Mouse (Mus musculus): ENCODE measurements at regions not wholly inside any gene's neighbourhood (a gene's known extent, or its start where the extent isn't known, plus 50 kb on each side); places are given as distances from the start of the nearest gene placed in this dataset.
A peak's percentile ranks its signal among the peaks of the same experiment; 100 is the strongest.

DNA sequence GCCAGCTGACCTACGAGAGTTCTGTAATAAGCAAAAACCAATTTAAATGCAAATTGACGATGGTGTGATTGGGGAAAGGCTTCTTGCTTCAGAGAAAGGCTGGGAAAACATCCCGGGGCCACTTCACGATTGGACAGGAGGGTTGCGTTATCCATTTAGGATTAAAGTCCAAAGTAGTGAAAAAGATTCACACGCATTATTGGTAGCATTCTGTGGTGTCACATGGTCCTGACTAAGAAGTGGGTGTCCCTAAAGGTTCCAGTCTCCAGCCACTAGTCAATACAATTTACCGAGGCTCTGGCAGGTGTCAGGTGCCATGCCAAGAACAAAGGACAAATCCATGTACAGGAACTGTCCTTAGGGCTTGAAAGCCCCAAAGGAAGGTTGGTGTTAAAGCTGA is 86.9 kb upstream of the Cpeb4 start:
- no peak for ATAC-seq (ENCODE audit: insufficient number of reproducible peaks, low FRiP score)
- Histone ChIP-seq H3K27ac (ENCODE audit: poor library complexity, severe bottlenecking) (no peak overlapping the region), H3K9me3 (replicated peaks) (0 out of 2 replicates have a peak, but pooled peaks cover 6% of the 10 kb centered on the region), H3K36me3 (no peaks in the 10 kb centered on the region), H3K4me3 (no peak overlapping the region), H3K27me3 (replicated peaks) (no peaks in the 10 kb centered on the region), H3K4me2 (no peak overlapping the region), H3K4me1 (replicated peaks) (peaks cover 5% of the 10 kb centered on the region), H3K9ac (no peak overlapping the region)
- WGBS: 80% methylated on average over 7 of the region's 7 CpGs

DNA sequence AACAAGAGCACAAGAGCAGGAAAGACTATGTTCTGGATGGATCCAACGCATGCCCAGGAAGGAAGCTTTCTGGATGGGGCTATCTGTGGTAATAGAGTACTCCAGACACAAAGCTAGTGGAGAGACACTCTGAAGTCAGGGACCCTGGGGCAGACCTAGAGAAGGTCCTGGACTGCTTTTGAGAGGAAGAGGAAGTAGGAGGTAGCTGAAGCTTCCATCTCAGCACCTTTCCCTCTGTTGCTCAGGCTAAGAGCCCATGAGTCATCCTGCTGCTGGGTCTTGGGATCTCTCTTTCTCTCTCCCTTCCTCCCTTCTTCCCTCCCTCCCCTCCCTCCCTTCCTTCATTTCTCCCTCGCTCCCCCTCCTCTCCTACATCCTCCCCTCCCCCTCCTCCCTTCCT is 84.6 kb upstream of the Cpeb4 start:
- Histone ChIP-seq H3K4me1 (replicated peaks) (no peaks in the 10 kb centered on the region), H3K4me2 (no peak overlapping the region), H3K9ac (no peak overlapping the region), H3K27ac (ENCODE audit: poor library complexity, severe bottlenecking) (no peak overlapping the region), H3K4me3 (no peak overlapping the region), H3K27me3 (replicated peaks) (no peaks in the 10 kb centered on the region), H3K36me3 (no peaks in the 10 kb centered on the region), H3K9me3 (replicated peaks) (0 out of 2 replicates have a peak, but pooled peaks cover 6% of the 10 kb centered on the region)
- 70% methylated on average over 2 of the region's 2 CpGs for WGBS
- ATAC-seq (ENCODE audit: insufficient number of reproducible peaks, low FRiP score): no peak

DNA sequence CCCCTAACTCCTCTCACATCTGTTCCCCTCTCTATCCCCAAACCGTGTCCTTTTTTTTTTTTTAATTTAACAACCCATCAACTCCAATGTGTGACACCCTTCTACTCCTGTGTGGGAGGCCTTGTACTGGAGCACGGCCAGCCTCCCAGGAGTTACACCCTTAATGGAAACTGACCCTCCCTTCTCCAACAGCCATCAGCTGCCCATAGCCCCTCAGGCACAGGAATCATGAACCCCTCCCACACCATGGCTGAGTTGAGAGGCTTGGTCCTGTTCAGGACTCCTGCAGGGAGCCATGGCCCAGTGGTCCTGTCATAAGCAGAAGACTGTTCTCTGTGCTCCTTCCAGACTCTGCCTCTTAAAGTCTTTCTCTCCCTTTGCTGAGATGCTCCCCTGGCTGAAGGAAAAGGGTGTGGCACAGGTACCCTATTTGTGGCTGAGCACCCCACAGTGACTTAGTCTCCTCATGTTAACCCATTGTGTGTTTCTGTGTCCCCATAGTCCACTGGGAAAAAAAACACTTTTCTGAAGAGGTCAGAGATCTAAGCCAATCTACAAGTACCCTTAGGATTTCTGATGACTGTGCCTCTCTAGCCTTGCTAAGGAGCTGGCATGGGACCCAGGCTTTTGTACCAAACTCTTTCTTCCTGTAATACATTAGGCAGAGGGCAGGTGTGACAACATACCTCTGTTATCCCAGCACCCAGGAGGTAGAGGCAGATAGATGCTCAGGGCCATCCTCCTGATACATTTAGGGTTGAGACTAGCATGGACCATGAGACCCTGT is 83.9 kb upstream of the Cpeb4 start:
- ATAC-seq (ENCODE audit: insufficient number of reproducible peaks, low FRiP score): no peak

DNA sequence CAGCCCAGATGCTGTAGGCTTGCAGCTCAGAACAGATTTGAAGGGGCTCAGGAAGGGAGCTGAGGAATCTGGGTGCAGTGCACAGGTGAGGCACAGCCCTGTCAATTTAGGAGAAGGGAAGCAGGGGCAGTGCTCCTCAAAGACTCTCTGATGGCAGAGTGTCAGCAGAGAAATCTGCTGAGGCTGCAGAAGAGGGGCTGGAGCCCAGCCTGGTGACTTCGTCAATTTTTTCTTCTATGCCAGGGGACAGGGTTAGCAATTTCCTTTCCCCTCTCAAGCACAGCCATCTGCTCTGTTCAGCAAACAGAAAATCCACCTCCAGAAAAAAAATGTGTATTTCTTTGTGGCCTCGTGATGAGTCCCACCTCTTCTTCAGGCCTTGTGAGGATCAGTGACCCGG is 82.0 kb upstream of the Cpeb4 start:
- 84% methylated on average over 3 of the region's 3 CpGs for WGBS
- Histone ChIP-seq H3K36me3 (no peaks in the 10 kb centered on the region), H3K4me2 (no peak overlapping the region), H3K9me3 (replicated peaks) (no peaks in the 10 kb centered on the region), H3K9ac (no peak overlapping the region), H3K27ac (ENCODE audit: poor library complexity, severe bottlenecking) (no peak overlapping the region), H3K27me3 (replicated peaks) (no peaks in the 10 kb centered on the region), H3K4me1 (replicated peaks) (peaks cover 12% of the 10 kb centered on the region), H3K4me3 (no peak overlapping the region)
- no peak for ATAC-seq (ENCODE audit: insufficient number of reproducible peaks, low FRiP score)

More for the DNA sequence above, 83.9 kb upstream of the Cpeb4 start:
- no peaks in the 10 kb centered on the region for H3K36me3 ChIP-seq
- no peak overlapping the region for H3K4me3 ChIP-seq
- H3K4me1 ChIP-seq (replicated peaks): no peaks in the 10 kb centered on the region
- H3K9me3 ChIP-seq (replicated peaks): 0 out of 2 replicates have a peak, but pooled peaks cover 4% of the 10 kb centered on the region
- no peak overlapping the region for H3K9ac ChIP-seq
- H3K27ac ChIP-seq (ENCODE audit: poor library complexity, severe bottlenecking): no peak overlapping the region
- WGBS: 54% methylated on average over 2 of the region's 2 CpGs
- H3K4me2 ChIP-seq: no peak overlapping the region
- H3K27me3 ChIP-seq (replicated peaks): no peaks in the 10 kb centered on the region

DNA sequence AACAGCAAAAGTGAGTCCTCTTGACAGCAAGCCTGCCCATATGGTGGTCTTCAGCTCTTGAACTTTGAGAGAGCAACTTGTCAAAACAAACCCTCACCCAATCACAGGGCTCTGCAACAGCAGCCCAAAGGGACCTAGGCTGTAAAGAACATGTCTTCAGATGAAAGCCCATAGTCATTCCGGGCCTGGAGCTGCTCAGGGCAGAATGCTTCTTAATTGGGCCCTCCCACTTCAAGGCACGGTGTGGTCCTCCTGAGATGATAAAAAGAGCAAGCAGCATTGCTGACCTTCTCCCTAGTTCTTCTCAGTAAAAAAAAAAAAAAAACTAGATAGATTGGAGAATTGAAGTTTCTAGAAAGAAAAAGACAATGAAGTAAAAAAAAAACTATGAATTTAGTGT is 80.7 kb upstream of the Cpeb4 start:
- WGBS: 47% methylated on average over 2 of the region's 2 CpGs
- H3K27ac ChIP-seq (ENCODE audit: poor library complexity, severe bottlenecking): no peak overlapping the region
- no peak overlapping the region for H3K4me2 ChIP-seq
- no peak for ATAC-seq (ENCODE audit: insufficient number of reproducible peaks, low FRiP score)
- H3K4me1 ChIP-seq (replicated peaks): peaks cover 17% of the 10 kb centered on the region
- no peaks in the 10 kb centered on the region for H3K36me3 ChIP-seq
- no peak overlapping the region for H3K4me3 ChIP-seq
- no peaks in the 10 kb centered on the region for H3K27me3 ChIP-seq (replicated peaks)
- H3K9me3 ChIP-seq (replicated peaks): no peaks in the 10 kb centered on the region
- H3K9ac ChIP-seq: no peak overlapping the region

DNA sequence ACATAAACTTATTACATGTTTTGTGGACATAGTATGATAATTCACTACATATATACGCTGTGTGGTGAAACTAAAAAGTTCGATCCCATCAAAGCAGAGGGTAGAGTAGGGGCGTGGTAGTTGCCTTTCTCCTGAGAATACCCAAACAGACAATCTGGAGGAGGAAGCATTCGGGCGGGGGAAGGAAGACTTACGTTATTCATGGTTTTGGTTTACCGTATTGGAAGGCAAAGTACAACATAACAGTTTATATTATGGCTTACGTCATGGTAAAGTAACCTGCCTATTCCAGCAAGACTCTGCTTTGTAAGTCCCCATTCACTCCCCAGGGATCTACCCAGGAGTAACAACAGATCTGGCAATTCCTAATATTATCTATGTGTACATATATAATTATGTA is 76.9 kb upstream of the Cpeb4 start:
- no peak overlapping the region for H3K27ac ChIP-seq (ENCODE audit: poor library complexity, severe bottlenecking)
- H3K4me3 ChIP-seq: no peak overlapping the region
- no peak overlapping the region for H3K9ac ChIP-seq
- no peaks in the 10 kb centered on the region for H3K36me3 ChIP-seq
- no peaks in the 10 kb centered on the region for H3K27me3 ChIP-seq (replicated peaks)
- no peak for ATAC-seq (ENCODE audit: insufficient number of reproducible peaks, low FRiP score)
- H3K4me2 ChIP-seq: no peak overlapping the region
- peaks cover 20% of the 10 kb centered on the region for H3K4me1 ChIP-seq (replicated peaks)
- H3K9me3 ChIP-seq (replicated peaks): no peaks in the 10 kb centered on the region
- WGBS: 94% methylated on average over 8 of the region's 8 CpGs

DNA sequence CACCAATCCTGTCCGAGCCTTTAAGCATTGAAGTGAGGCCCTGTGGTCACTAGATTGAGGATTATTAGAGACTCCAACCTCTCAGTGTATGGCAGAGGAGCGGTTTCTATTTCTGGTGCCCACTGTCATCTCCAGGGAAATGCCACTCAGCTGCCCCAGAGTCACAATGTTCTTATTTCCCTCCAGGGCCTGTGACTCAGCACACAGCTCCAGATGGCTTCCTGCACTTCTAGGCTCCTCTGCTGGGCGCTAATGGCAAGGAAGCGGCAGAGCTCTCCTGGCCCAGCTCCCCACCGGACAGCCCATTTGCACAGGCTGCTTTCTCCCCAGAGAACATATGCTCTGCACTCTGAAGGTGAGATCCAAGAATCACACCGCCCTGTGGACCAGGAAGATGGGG is 75.8 kb upstream of the Cpeb4 start:
- Histone ChIP-seq H3K9ac (no peak overlapping the region), H3K9me3 (replicated peaks) (no peaks in the 10 kb centered on the region), H3K4me1 (replicated peaks) (peaks cover 20% of the 10 kb centered on the region), H3K27ac (ENCODE audit: poor library complexity, severe bottlenecking) (peak overlapping the region; percentile 14; the same call in 1 of the 2 replicates), H3K36me3 (no peaks in the 10 kb centered on the region), H3K4me2 (no peak overlapping the region), H3K4me3 (no peak overlapping the region), H3K27me3 (replicated peaks) (no peaks in the 10 kb centered on the region)
- ATAC-seq (ENCODE audit: insufficient number of reproducible peaks, low FRiP score): peak; percentile 45; the same call in 1 of the 2 replicates
- 37% methylated on average over 6 of the region's 6 CpGs for WGBS

DNA sequence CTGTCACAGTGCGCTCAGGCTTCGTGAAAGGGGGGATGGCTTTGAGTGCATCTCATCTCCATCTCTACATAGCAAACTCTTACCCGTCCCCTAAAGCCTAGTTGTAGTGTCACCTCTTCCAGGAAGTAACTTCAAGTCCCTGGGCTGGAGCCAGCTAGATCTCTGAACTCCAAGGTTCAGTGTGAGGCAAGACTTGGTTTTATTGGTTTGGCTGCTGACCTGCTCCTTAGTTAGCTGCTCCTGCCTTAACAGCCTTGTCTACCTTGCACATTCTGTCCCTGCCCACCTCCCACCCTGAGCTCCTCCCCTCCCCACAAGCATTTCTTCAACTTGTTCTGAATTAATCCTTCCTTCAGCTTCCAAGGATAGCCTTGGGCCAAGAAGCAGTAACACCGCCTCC is 70.4 kb upstream of the Cpeb4 start:
- H3K9ac ChIP-seq: no peak overlapping the region
- no peak overlapping the region for H3K4me2 ChIP-seq
- peaks cover 9% of the 10 kb centered on the region for H3K4me1 ChIP-seq (replicated peaks)
- no peaks in the 10 kb centered on the region for H3K27me3 ChIP-seq (replicated peaks)
- H3K9me3 ChIP-seq (replicated peaks): 0 out of 2 replicates have a peak, but pooled peaks cover 3% of the 10 kb centered on the region
- H3K27ac ChIP-seq (ENCODE audit: poor library complexity, severe bottlenecking): no peak overlapping the region
- no peak for ATAC-seq (ENCODE audit: insufficient number of reproducible peaks, low FRiP score)
- no peak overlapping the region for H3K4me3 ChIP-seq
- H3K36me3 ChIP-seq: no peaks in the 10 kb centered on the region
- WGBS: 73% methylated on average over 4 of the region's 4 CpGs

DNA sequence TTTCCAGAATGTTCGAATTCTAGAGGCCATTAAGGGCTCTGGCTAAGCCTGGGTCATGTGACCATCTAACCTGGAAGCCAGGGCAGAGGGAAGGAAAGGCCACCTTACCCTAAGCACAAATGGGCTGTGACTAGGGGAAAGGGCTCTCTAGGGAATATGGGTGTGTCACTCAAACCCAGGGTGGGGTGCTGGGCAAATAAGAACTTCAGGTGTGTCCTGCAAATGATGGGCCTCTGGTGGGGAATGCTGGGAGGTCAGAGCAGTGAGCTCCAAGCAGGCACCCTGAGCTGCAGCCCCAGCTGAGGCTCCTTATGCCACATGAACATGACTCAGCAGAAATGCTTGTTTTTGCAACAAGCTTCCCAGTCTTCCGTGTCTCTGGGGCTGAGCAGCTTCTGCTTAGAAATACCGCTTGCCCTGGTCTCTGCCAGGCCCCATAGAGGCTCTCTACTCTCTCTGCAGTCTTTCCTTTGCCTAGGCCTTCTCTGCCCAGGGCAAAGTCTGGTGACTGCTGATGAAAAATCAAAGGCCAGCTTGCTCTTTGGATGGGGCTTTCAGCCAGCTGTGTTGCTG is 68.6 kb upstream of the Cpeb4 start:
- WGBS: 33% methylated on average over 3 of the region's 3 CpGs
- H3K27ac ChIP-seq (ENCODE audit: poor library complexity, severe bottlenecking): 0 out of 2 replicates have a peak overlapping the region, but pooled peaks have one; percentile 7
- H3K4me2 ChIP-seq: no peak overlapping the region
- 0 out of 2 replicates have a peak, but pooled peaks cover 3% of the 10 kb centered on the region for H3K9me3 ChIP-seq (replicated peaks)
- no peaks in the 10 kb centered on the region for H3K27me3 ChIP-seq (replicated peaks)
- H3K36me3 ChIP-seq: no peaks in the 10 kb centered on the region
- no peak overlapping the region for H3K9ac ChIP-seq
- peak; percentile 93 for ATAC-seq (ENCODE audit: insufficient number of reproducible peaks, low FRiP score)
- peaks cover 12% of the 10 kb centered on the region for H3K4me1 ChIP-seq (replicated peaks)
- no peak overlapping the region for H3K4me3 ChIP-seq

DNA sequence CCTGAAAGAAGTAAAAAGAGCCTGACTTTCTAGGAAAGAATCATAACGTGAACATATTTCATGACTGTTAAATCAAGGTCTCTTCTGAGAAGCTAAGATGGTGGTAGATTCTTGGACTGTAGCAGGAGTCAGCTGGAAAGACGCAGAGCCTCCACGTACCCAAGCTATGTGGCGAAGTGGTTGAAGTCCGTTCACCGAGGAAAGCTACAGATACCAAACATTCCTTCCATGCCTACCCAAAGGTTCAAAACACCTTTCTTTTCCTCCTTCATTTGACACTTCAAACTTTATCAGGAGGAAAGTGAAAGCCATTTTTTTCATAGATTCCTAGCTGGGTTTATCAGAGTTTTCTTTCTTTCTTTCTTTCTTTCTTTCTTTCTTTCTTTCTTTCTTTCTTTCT is 67.5 kb upstream of the Cpeb4 start:
- Histone ChIP-seq H3K4me1 (replicated peaks) (peaks cover 15% of the 10 kb centered on the region), H3K4me2 (no peak overlapping the region), H3K27ac (ENCODE audit: poor library complexity, severe bottlenecking) (no peak overlapping the region), H3K4me3 (no peak overlapping the region), H3K9me3 (replicated peaks) (0 out of 2 replicates have a peak, but pooled peaks cover 3% of the 10 kb centered on the region), H3K27me3 (replicated peaks) (no peaks in the 10 kb centered on the region), H3K9ac (no peak overlapping the region), H3K36me3 (no peaks in the 10 kb centered on the region)
- ATAC-seq (ENCODE audit: insufficient number of reproducible peaks, low FRiP score): no peak
- 69% methylated on average over 6 of the region's 6 CpGs for WGBS

DNA sequence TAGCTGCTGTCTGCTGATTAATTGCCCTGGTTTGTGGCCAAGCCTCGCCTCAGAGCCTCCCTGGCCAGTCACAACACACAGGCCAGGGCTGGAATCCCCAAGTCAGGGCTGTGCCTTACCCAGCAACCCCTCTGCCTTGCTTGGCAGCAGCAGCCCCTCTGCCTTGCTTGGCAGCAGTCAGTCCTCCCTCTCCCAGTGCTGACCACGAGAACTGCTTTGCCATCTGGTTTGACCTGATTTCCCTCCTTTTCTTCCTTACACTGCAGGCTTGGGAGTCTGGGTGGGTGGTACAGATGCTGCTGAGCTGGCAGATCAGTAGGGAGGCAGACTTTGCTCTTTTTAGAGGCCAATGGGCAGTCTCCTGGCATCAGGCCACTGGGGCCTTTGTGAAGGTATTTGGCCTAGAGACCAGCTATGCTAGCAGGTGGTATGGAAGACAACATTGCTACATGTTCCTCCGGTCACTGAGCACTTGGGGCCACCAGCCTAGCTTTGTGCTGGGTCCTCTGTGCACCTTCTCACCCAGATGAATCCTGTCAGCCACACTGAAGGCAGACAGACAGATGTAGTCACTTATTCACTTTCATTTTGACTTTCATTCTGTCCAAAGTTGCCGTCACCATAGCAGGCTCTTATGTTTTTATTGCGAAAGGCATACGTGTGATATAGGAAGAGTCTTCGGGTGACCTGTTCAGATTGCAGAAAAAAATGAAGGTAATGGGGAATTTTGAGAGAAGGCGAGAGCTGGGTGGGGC is 64.4 kb upstream of the Cpeb4 start:
- WGBS: 87% methylated on average over 8 of the region's 8 CpGs
- Histone ChIP-seq H3K9me3 (replicated peaks) (peaks cover 3% of the 10 kb centered on the region; the same call in 1 of the 2 replicates), H3K9ac (no peak overlapping the region), H3K4me3 (no peak overlapping the region), H3K27me3 (replicated peaks) (no peaks in the 10 kb centered on the region), H3K36me3 (no peaks in the 10 kb centered on the region), H3K4me2 (no peak overlapping the region), H3K4me1 (replicated peaks) (peaks cover 43% of the 10 kb centered on the region), H3K27ac (ENCODE audit: poor library complexity, severe bottlenecking) (no peak overlapping the region)
- no peak for ATAC-seq (ENCODE audit: insufficient number of reproducible peaks, low FRiP score)
